Mouse (Mus musculus): ENCODE results near the gene Thumpd2.

DNA sequence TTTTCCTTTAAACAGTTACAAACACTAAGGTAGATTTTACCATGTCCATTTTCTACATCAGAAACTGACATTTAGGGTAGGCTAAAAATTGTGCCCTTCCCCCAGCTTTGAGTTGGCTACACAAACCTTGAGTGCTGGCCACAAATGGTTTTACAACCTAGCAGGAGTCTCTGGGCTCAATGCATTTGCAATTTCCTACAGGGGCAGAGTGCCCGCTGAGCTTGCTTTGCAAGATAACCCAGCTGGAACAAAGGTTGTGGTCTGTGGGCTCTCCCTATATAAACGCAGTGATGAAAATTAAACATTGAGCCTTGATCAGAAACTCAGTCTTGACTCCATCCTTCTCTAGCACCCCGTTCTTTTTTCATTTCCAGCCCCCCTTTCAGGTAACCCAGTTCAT, 8.8 kb downstream of the Thumpd2 start:
- TF ChIP-seq CTCF (IDR thresholded peaks at IDR 0.05; ENCODE audit: control insufficient read depth, insufficient read depth, low read length) (no peak), POLR2A (IDR thresholded peaks at IDR 0.05; ENCODE audit: borderline replicate concordance, control insufficient read depth, low read depth, low read length) (no peak)
